Mouse (Mus musculus) intestine, embryonic 14.5 days (tissue): Measurements from ENCODE around the gene Apoc4. TPM values are rescaled to one million over a fixed set of nuclear protein-coding genes. Genes with fewer than 3 reads are reported as not detected.
A peak's percentile ranks its signal among the peaks of the same experiment; 100 is the strongest.

Source experiments
- ATAC-seq: fragments of 200-750 bp; cut with Nextera tagmentation; replicated peaks from 2 replicates; pipeline ENCODE4 v1.8.0; 2017; ENCODE audit warnings: low read depth, moderate number of reproducible peaks, moderate TSS enrichment, moderate library complexity; ENCODE audit not compliant: low FRiP score, low TSS enrichment
- DNase-seq: peaks from one replicate; pipeline ENCODE4 v3.0.0-alpha.2; 2018; ENCODE audit warnings: low spot score
- H3K27ac ChIP-seq: fragments of 300-500 bp; sonication (generic); 2 replicates; pipeline ENCODE4 v1.5.1; 2014; ENCODE audit warnings: low read depth, mild to moderate bottlenecking, control low read depth
- H3K27me3 ChIP-seq: fragments of 300-500 bp; sonication (generic); replicated peaks from 2 replicates; pipeline ENCODE4 v1.6.1; 2014; ENCODE audit warnings: low read length, control low read depth; ENCODE audit not compliant: control insufficient read depth, insufficient read depth
- H3K36me3 ChIP-seq: fragments of 300-500 bp; sonication (generic); 2 replicates; pipeline ENCODE4 v1.6.1; 2014; ENCODE audit warnings: low read length, control low read depth; ENCODE audit not compliant: control insufficient read depth, insufficient read depth
- H3K4me1 ChIP-seq: fragments of 300-500 bp; sonication (generic); replicated peaks from 2 replicates; pipeline ENCODE4 v1.6.1; 2014; ENCODE audit warnings: low read length, control low read depth, mixed read lengths; ENCODE audit not compliant: control insufficient read depth, insufficient read depth
- H3K4me2 ChIP-seq: fragments of 300-500 bp; sonication (generic); 2 replicates; pipeline ENCODE4 v1.6.1; 2014; ENCODE audit warnings: low read length
- H3K4me3 ChIP-seq: fragments of 300-500 bp; sonication (generic); 2 replicates; pipeline ENCODE4 v1.5.1; 2014; ENCODE audit warnings: low read depth, low read length, control low read depth, mixed read lengths
- H3K9ac ChIP-seq: fragments of 300-500 bp; sonication (generic); 2 replicates; pipeline ENCODE4 v1.6.1; 2014; ENCODE audit warnings: mild to moderate bottlenecking, low read length
- H3K9me3 ChIP-seq: fragments of 300-500 bp; sonication (generic); 2 replicates; pipeline ENCODE4 v1.6.1; 2016; ENCODE audit warnings: low read length, control low read depth; ENCODE audit not compliant: control insufficient read depth
- WGBS: fragments of 180-500 bp; shearing (Covaris S2); extraction: QIAGEN DNeasy Blood & Tissue Kit; methylation state at CpG from one replicate; pipeline ENCODE4 v1.1.7; 2014; 5-methylcytosine and 5-hydroxymethylcytosine counted together
- polyA plus RNA-seq: library from polyadenylated mRNA; unstranded; fragments of >200 nt; fragmentation: Nextera tagmentation; extraction: Ambion mirVana; gene quantifications from 2 replicates; pipeline ENCODE4 v1.2.1, GENCODE M21; 2014

Apoc4 gene
- 0.17 TPM in 1 of 2 replicates, not detected in the other for polyA plus RNA-seq

DNA sequence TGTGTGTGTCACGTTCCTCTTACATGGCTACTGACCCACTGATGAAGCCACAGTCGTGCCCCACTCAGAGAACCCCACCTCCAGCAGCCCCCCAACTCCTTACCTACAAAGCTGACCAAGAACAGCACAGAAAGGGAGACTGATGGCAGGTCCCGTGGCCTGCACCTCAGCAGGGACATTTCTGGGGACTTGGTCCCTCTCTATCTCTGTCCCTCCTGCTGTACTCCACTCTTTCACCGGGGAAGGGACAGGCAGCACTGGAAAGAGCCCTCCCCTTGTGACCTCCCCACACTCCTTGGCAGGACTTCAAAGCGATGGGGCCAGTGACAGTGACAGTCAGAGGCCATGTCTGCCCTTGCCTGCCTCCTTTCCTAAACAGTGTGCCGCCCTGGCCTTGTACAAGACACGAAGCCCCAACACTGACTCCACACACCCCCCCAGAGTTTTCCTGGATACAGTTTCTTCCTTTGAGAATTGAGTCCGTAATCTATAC, at the start of gene Apoc4, which contains the start of gene Gm44805:
TSS of gene Apoc4 (minus strand) at position 278 of the 493 bp plus-strand sequence.
TSS of gene Gm44805 (minus strand) at position 222 of the 493 bp plus-strand sequence.
- Histone ChIP-seq H3K4me2 (no peak within 1 kb of the TSS), H3K27me3 (no peaks in the 10 kb centered on the region), H3K27ac (no peak within 1 kb of the TSS), H3K4me3 (no peak within 1 kb of the TSS), H3K9me3 (no peaks in the 10 kb centered on the region), H3K36me3 (no peaks in the 10 kb centered on the region), H3K9ac (no peak within 1 kb of the TSS), H3K4me1 (no peaks in the 10 kb centered on the region)
- WGBS = 63% methylated on average over 8 of the region's 8 CpGs
- no peak for DNase-seq
- ATAC-seq = no peak

DNA sequence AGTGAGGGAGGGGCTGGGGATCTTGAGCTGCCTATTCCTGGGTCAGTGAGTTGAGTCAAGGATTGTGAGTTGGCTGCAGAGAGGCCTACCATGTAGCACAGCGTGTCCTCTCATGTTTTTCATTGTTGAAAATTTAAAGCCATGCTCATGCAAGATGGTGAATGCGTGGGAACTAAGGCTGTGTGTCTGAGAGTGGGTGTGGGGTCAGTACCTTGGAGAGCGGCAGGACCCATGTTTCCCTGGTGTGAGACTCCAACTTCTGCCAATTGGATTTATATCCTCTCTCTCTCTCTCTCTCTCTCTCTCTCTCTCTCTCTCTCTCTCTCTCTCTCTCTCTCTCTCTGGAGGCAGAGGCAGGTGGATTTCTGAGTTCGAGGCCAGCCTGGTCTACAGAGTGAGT, 45.3 kb upstream of the Apoc4 start:
- Histone ChIP-seq H3K27me3 (no peaks in the 10 kb centered on the region), H3K36me3 (peaks cover 90% of the 10 kb centered on the region), H3K4me3 (no peak overlapping the region), H3K9me3 (peaks cover 3% of the 10 kb centered on the region; the same call in 1 of the 2 replicates), H3K4me1 (no peaks in the 10 kb centered on the region), H3K9ac (no peak overlapping the region), H3K4me2 (no peak overlapping the region), H3K27ac (no peak overlapping the region)
- WGBS = 85% methylated on average over 4 of the region's 4 CpGs
- no peak for DNase-seq
- ATAC-seq = no peak

DNA sequence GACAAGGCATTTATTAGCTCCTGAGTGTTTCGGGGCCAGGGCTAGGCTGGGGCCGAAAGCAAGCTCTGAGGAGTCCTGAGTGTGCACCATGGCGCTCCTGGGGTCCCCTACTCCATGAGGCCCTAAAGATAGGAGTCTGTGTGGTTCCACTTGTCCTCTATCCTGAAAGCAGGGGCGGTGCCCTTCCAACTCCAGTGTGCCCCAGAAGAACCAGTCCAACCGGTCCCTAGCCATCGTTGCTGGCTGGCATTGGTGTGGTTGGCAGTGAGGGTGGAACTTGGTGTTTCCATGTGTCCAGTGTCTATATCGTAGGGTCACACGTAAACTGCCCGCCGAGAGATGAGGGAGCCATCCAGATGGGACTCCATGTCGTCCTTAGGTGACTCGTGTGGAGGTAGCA, 42.9 kb upstream of the Apoc4 start:
- Histone ChIP-seq H3K4me3 (no peak overlapping the region), H3K4me2 (no peak overlapping the region), H3K9me3 (peaks cover 14% of the 10 kb centered on the region), H3K4me1 (no peaks in the 10 kb centered on the region), H3K27ac (no peak overlapping the region), H3K9ac (no peak overlapping the region), H3K36me3 (peaks cover 81% of the 10 kb centered on the region), H3K27me3 (no peaks in the 10 kb centered on the region)
- WGBS = 94% methylated on average over 12 of the region's 12 CpGs
- DNase-seq (no peak), ATAC-seq (no peak)

DNA sequence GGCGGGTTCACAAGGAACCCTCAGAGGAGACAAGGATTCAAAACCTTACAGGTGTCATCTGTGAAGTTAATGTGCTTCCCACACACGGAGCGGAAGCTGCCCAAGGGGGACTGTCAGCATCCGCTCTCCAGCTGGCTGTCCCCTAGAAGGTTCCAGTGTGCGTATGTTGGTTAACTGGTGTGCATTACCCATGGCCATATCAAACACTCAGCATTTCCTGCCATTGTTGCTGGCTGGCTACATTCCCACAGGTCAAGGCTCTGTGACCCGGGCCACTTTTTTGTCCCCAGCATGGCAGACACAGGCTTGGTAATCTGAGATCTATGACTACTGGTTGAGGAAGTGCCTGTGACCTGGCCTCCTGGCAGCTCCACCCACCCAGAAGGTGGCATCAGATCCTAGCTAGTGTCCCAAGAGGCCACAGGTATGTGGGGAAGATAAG, 41.5 kb upstream of the Apoc4 start:
- Histone ChIP-seq H3K36me3 (peaks cover 77% of the 10 kb centered on the region), H3K9me3 (peaks cover 14% of the 10 kb centered on the region), H3K9ac (no peak overlapping the region), H3K4me3 (no peak overlapping the region), H3K27me3 (no peaks in the 10 kb centered on the region), H3K4me2 (no peak overlapping the region), H3K27ac (no peak overlapping the region; the same call in 1 of the 2 replicates), H3K4me1 (no peaks in the 10 kb centered on the region)
- 87% methylated on average over 6 of the region's 6 CpGs for WGBS
- ATAC-seq = no peak
- DNase-seq = no peak

DNA sequence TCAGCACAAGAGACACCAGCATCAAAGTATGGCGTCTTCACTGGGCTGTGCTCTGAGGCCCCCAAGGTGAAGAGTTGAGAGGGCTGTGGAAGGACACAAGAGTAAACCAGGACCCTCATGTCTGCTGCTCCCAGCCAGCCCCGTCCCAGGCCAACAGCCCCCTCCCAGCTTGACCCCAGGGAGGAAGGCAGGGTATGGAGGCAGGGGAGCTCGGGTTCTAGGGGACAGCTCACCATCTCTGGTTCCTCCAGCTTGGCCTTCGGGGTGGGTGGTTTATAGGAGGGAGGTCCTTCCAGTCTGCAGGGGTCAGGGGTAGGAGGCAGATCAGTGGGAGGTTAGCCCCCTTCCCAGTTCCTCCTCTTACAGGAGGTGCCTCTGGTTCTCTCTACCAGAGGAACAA, 37.9 kb upstream of the Apoc4 start:
- H3K4me3 ChIP-seq = no peak overlapping the region
- WGBS = 99% methylated on average over 4 of the region's 4 CpGs
- no peak overlapping the region for H3K27ac ChIP-seq
- no peaks in the 10 kb centered on the region for H3K27me3 ChIP-seq
- ATAC-seq = no peak
- no peak overlapping the region for H3K9ac ChIP-seq
- DNase-seq = no peak
- no peak overlapping the region for H3K4me2 ChIP-seq
- H3K36me3 ChIP-seq = peaks cover 50% of the 10 kb centered on the region
- H3K4me1 ChIP-seq = peaks cover 10% of the 10 kb centered on the region
- H3K9me3 ChIP-seq = peaks cover 14% of the 10 kb centered on the region

DNA sequence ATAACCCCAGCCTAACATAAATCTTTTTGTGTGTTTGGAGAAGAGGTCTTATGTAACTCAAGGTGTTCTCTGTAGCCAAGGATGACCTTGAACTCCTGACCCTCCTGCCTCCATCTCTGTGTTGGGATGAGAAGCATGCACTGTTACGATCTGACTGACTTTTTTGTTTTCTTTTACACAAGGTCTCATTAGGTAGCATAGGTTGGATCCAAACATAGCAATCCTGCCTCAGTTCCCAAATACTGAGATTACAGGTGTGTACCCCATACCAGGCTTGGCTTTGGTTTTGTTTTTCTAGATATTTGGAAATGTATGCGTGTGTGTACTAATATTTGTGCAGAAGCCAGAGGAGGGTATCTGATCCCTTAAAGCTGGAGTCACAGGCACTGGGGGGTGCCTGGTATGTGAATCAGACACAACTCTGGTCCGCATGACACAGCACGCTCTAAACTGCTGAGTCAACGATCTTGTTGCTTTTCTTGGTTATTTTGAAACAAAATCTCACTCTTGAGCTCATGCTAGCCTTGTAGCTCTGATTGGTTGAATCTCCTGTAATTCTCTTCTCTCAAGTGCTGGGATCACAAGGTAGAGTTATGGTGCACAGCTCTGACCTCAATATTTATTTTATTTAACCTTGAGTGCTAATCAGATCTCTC, 37.1 kb upstream of the Apoc4 start:
- Histone ChIP-seq H3K4me2 (no peak overlapping the region), H3K4me1 (peaks cover 17% of the 10 kb centered on the region), H3K27ac (no peak overlapping the region), H3K36me3 (peaks cover 46% of the 10 kb centered on the region), H3K9me3 (peaks cover 14% of the 10 kb centered on the region), H3K4me3 (no peak overlapping the region), H3K27me3 (no peaks in the 10 kb centered on the region), H3K9ac (no peak overlapping the region)
- DNase-seq = no peak
- ATAC-seq = no peak
- WGBS = 94% methylated on average over 5 of the region's 5 CpGs

DNA sequence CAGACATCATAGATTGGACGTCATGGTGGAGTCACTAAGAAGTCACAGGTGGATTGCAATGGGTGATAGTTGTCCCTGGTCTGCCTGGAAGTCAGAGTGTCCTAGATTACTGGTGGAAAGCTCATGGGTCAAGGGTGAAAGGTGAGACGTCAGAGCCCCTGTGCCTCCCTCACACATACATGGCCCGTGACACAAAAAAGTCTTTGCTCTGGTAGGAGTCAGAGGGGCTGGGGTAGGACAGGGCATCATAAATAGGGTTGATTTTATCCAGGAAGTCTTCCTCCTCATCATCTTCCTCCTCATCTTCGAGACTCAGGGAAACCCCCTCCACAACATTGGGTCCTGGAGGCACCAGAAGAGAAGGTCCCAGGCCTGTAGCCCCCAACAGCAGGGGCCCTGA, 36.1 kb upstream of the Apoc4 start:
- Histone ChIP-seq H3K4me1 (peaks cover 17% of the 10 kb centered on the region), H3K27ac (no peak overlapping the region), H3K4me2 (no peak overlapping the region), H3K27me3 (no peaks in the 10 kb centered on the region), H3K9ac (no peak overlapping the region), H3K9me3 (peaks cover 14% of the 10 kb centered on the region), H3K36me3 (peaks cover 45% of the 10 kb centered on the region), H3K4me3 (no peak overlapping the region)
- WGBS = 86% methylated on average over 4 of the region's 4 CpGs
- ATAC-seq (no peak), DNase-seq (no peak)

DNA sequence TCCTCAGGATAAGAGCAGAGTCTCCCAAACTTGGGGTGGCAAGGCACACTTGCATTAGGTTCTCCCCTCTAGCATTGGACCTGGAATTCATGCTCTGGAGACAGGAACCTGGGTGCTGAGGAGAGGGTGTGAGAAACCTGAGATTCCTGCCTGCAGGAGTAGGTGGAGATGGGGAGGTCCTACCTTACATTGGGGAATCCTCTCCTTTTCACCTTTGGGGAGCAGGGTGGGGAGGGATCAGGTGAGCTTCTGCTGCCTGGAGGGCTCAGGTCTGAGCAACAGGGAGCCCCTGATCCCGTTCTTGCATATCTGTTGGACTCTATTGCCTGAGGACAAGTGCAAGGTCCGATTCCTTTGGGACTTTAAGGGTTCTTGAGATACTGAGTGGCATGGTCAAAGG, 35.5 kb upstream of the Apoc4 start:
- H3K9ac ChIP-seq = no peak overlapping the region
- DNase-seq (no peak), ATAC-seq (no peak)
- no peaks in the 10 kb centered on the region for H3K27me3 ChIP-seq
- H3K4me2 ChIP-seq = peak overlapping the region; percentile 65
- 79% methylated on average over 2 of the region's 2 CpGs for WGBS
- H3K36me3 ChIP-seq = peaks cover 50% of the 10 kb centered on the region
- H3K9me3 ChIP-seq = peaks cover 14% of the 10 kb centered on the region
- peaks cover 17% of the 10 kb centered on the region for H3K4me1 ChIP-seq
- H3K4me3 ChIP-seq = 0 out of 2 replicates have a peak overlapping the region, but pooled peaks have one; percentile 38
- H3K27ac ChIP-seq = no peak overlapping the region
